Comparison of ENCODE assay signal across 8 mouse cellular contexts in the genomic region with DNA sequence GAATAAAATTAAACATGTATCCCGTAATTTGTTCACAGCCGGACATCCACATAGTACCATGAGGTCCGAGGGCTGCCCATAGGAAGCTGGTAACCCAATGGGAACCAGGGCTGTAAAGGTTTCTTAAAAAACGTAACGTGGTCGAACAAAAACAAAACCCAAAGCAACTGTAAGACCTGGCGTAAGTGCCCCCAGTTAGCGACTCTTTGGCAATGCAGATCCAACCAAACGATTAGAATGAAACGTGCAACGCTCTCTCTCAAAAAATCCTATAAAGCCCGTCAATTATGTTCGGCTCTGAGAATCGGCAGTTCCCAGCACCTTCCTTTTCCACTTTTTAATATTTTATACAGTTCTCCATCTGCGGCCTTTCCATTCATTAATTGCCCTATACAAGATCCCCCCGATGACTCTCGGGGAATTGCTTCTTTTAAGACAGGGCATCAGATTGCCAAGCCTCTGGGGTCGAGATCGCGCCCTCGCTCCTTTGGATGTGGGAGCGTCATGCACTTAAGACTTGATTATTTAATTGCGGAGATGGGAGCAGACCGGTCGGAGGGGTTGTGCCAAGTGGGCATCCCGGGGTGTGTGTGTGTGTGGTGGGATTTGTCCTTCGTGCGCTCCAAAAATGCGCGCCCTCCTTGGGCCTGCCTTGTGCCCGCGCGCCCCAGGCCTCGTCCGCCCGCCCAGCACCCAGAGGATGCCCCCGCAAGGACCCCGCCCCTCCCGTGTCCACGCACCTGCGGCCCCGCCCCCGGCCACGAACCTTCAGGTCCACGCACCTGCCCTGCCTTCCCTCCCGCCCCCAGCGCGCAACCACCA. TPM values are rescaled to one million over a fixed set of nuclear protein-coding genes. Genes with fewer than 3 reads are reported as not detected.
A peak's percentile ranks its signal among the peaks of the same experiment; 100 is the strongest.
DNase-seq lines count a peak whose midpoint lies in the region; ATAC-seq and TF ChIP-seq lines count a peak whose summit lies in the region.

No protein-coding gene starts in this region.

- intact Hi-C loops in gastrocnemius, adult 2 months (cut with DNase I), result loop anchor here (2.0 kb wide), 1 partner anchor 32 kb away; no protein-coding TSS in a partner anchor

- TF ChIP-seq POLR2A in thymus, adult 2 months (IDR thresholded peaks at IDR 0.05; ENCODE audit: control insufficient read depth, extremely low read depth, insufficient read depth, low read length, poor library complexity), result no peak

- no peak for DNase-seq in gastrocnemius, adult 2 months
- DNase-seq in gastrocnemius, postnatal 25 days, result no peak
- no peak for DNase-seq in thymus, adult 2 months
- DNase-seq in thymus, postnatal 4 days, result no peak
- no peak for DNase-seq in natural killer cell, adult 2 months (ENCODE audit: low spot score in 2 of 2)
- no peak for DNase-seq in right cerebral cortex, adult 2 months (ENCODE audit: low spot score in 2 of 2)
- DNase-seq in thymus, postnatal 25 days, result no peak

- peak overlapping the region; percentile 80 for H3K4me2 ChIP-seq in limb, embryonic 15.5 days

- H3K9ac ChIP-seq in limb, embryonic 15.5 days, result peak overlapping the region; percentile 45

- H3K9me3 ChIP-seq in limb, embryonic 15.5 days, result no peaks in the 10 kb centered on the region

- H3K4me3 ChIP-seq in gastrocnemius, adult 2 months, result peak overlapping the region; percentile 96
- H3K4me3 ChIP-seq in thymus, adult 2 months (ENCODE audit: control insufficient read depth, insufficient read depth, low read length), result peak overlapping the region; percentile 53
- peak overlapping the region; percentile 82 for H3K4me3 ChIP-seq in limb, embryonic 15.5 days

- 4% methylated on average over 48 of the region's 48 CpGs for WGBS in thymus, adult 2 months
- under 1% methylated on average over 48 of the region's 48 CpGs for WGBS in limb, embryonic 15.5 days

- peaks cover 6% of the 10 kb centered on the region for H3K4me1 ChIP-seq in thymus, adult 2 months (replicated peaks; ENCODE audit: control insufficient read depth, insufficient read depth, low read length)
- peaks cover 15% of the 10 kb centered on the region for H3K4me1 ChIP-seq in limb, embryonic 15.5 days

- peak overlapping the region; percentile 95 for H3K27ac ChIP-seq in gastrocnemius, adult 2 months
- H3K27ac ChIP-seq in thymus, adult 2 months (ENCODE audit: control insufficient read depth, insufficient read depth, low read length), result no peak overlapping the region
- H3K27ac ChIP-seq in limb, embryonic 15.5 days, result peak overlapping the region; percentile 99

- no peak for TF ChIP-seq CTCF in gastrocnemius, adult 2 months (IDR thresholded peaks at IDR 0.05)
- TF ChIP-seq CTCF in thymus, adult 2 months (IDR thresholded peaks at IDR 0.05; ENCODE audit: borderline replicate concordance, control insufficient read depth, extremely low read depth, insufficient read depth, low read length, poor library complexity), result no peak

- H3K27me3 ChIP-seq in thymus, adult 2 months (ENCODE audit: control insufficient read depth, insufficient read depth, low read length), result no peaks in the 10 kb centered on the region
- no peaks in the 10 kb centered on the region for H3K27me3 ChIP-seq in limb, embryonic 15.5 days

- no peaks in the 10 kb centered on the region for H3K36me3 ChIP-seq in thymus, adult 2 months (ENCODE audit: control insufficient read depth, insufficient read depth, low read length)
- H3K36me3 ChIP-seq in limb, embryonic 15.5 days, result no peaks in the 10 kb centered on the region

- peak; percentile 20; the same call in 1 of the 2 replicates for ATAC-seq in limb, embryonic 15.5 days (ENCODE audit: insufficient number of reproducible peaks, low FRiP score, low TSS enrichment, low read depth)

RNA-seq across cellular contexts. Expression of a gene that starts 0.6 kb away (rescaled TPM):
- 10 to 100 TPM; 62.8 to 88.2 TPM for total RNA-seq in gastrocnemius, adult 2 months (2021)
- 10 to 100 TPM; 59.4 to 67.3 TPM for total RNA-seq in gastrocnemius, postnatal 25 days (2021)
- 37.4 and 38.0 TPM in 2 replicates for polyA plus RNA-seq in thymus, adult 2 months (2012; rRNA removed)
- 161 and 166 TPM in 2 replicates for polyA plus RNA-seq in limb, embryonic 15.5 days (2015; fragmentation: Nextera tagmentation; extraction: Ambion mirVana)

RNA-seq across cellular contexts. Expression of a gene that starts 58.5 kb away (rescaled TPM):
- not detected for total RNA-seq in gastrocnemius, adult 2 months (2021)
- total RNA-seq in gastrocnemius, postnatal 25 days (2021), result not detected
- polyA plus RNA-seq in thymus, adult 2 months (2012; rRNA removed), result 0.07 TPM in 1 of 2 replicates, not detected in the other
- not detected in 2 replicates for polyA plus RNA-seq in limb, embryonic 15.5 days (2015; fragmentation: Nextera tagmentation; extraction: Ambion mirVana)
